Mouse (Mus musculus): ENCODE data around the gene Dhx30. TPM values are rescaled to one million over a fixed set of nuclear protein-coding genes. Genes with fewer than 3 reads are reported as not detected.
"Not testable (repeated sequence)": the region's sequence is repeated elsewhere in the genome, so short reads cannot be mapped to it uniquely, and the experiment has no call there.

Dhx30 gene
- polyA plus RNA-seq, 1 experiment: not detected

- no peak overlapping the region for H3K27ac ChIP-seq (ENCODE audit: insufficient read depth, low read depth, low read length)
- no peaks in the 10 kb centered on the region for H3K4me1 ChIP-seq (ENCODE audit: control insufficient read depth, insufficient read depth, low read length)
- under 1% methylated on average over 37 of the region's 38 CpGs for WGBS
- TF ChIP-seq CTCF (IDR thresholded peaks at IDR 0.05; ENCODE audit: insufficient read depth, low read depth, low read length) (no peak), POLR2A (IDR thresholded peaks at IDR 0.05; ENCODE audit: insufficient read depth, low read depth, low read length) (no peak)
- peak overlapping the region; percentile 97 for H3K4me3 ChIP-seq (ENCODE audit: insufficient read depth, low read depth, low read length)
Measured at GRCm38 (mm10) chr9:110132201-110132605, 14.6 kb upstream of the Dhx30 start.

GRCm38 (mm10) chr9:110131525-110132197 lies 14.0 kb upstream of the Dhx30 start:
- peak; percentile 93 for TF ChIP-seq POLR2A (IDR thresholded peaks at IDR 0.05; ENCODE audit: insufficient read depth, low read depth, low read length)
- TF ChIP-seq CTCF (IDR thresholded peaks at IDR 0.05; ENCODE audit: insufficient read depth, low read depth, low read length): no peak
- under 1% methylated on average over 64 of the region's 64 CpGs for WGBS
- peak overlapping the region; percentile 97 for H3K4me3 ChIP-seq (ENCODE audit: insufficient read depth, low read depth, low read length)
- H3K27ac ChIP-seq (ENCODE audit: insufficient read depth, low read depth, low read length): peak overlapping the region; percentile 68
- H3K4me1 ChIP-seq (ENCODE audit: control insufficient read depth, insufficient read depth, low read length): no peaks in the 10 kb centered on the region

- 27% methylated on average over 10 of the region's 10 CpGs for WGBS
- no peak for TF ChIP-seq CTCF (IDR thresholded peaks at IDR 0.05; ENCODE audit: insufficient read depth, low read depth, low read length)
- no peak for TF ChIP-seq POLR2A (IDR thresholded peaks at IDR 0.05; ENCODE audit: insufficient read depth, low read depth, low read length)
- Histone ChIP-seq H3K4me1 (ENCODE audit: control insufficient read depth, insufficient read depth, low read length) (no peaks in the 10 kb centered on the region), H3K27ac (ENCODE audit: insufficient read depth, low read depth, low read length) (peak overlapping the region; percentile 41; the same call in 1 of the 2 replicates), H3K4me3 (ENCODE audit: insufficient read depth, low read depth, low read length) (peak overlapping the region; percentile 97)
Measured at GRCm38 (mm10) chr9:110130896-110131524, 13.4 kb upstream of the Dhx30 start.

- 39% methylated on average over 2 of the region's 2 CpGs for WGBS
- not testable (repeated sequence) for H3K4me3 ChIP-seq (ENCODE audit: insufficient read depth, low read depth, low read length); H3K27ac ChIP-seq (ENCODE audit: insufficient read depth, low read depth, low read length); H3K4me1 ChIP-seq (ENCODE audit: control insufficient read depth, insufficient read depth, low read length)
Measured at GRCm38 (mm10) chr9:110124008-110124540, 6.4 kb upstream of the Dhx30 start.

GRCm38 (mm10) chr9:110123322-110123721 lies 5.7 kb upstream of the Dhx30 start:
- H3K4me3 ChIP-seq (ENCODE audit: insufficient read depth, low read depth, low read length): no peak overlapping the region
- no peak for TF ChIP-seq CTCF (IDR thresholded peaks at IDR 0.05; ENCODE audit: insufficient read depth, low read depth, low read length)
- TF ChIP-seq POLR2A (IDR thresholded peaks at IDR 0.05; ENCODE audit: insufficient read depth, low read depth, low read length): no peak
- WGBS: 70% methylated on average over 2 of the region's 2 CpGs
- H3K4me1 ChIP-seq (ENCODE audit: control insufficient read depth, insufficient read depth, low read length): no peaks in the 10 kb centered on the region
- H3K27ac ChIP-seq (ENCODE audit: insufficient read depth, low read depth, low read length): no peak overlapping the region

- Histone ChIP-seq H3K4me1 (ENCODE audit: control insufficient read depth, insufficient read depth, low read length) (no peaks in the 10 kb centered on the region), H3K4me3 (ENCODE audit: insufficient read depth, low read depth, low read length) (no peak overlapping the region), H3K27ac (ENCODE audit: insufficient read depth, low read depth, low read length) (no peak overlapping the region)
- WGBS: 71% methylated on average over 4 of the region's 4 CpGs
- TF ChIP-seq POLR2A (IDR thresholded peaks at IDR 0.05; ENCODE audit: insufficient read depth, low read depth, low read length) (no peak), CTCF (IDR thresholded peaks at IDR 0.05; ENCODE audit: insufficient read depth, low read depth, low read length) (no peak)
Measured at GRCm38 (mm10) chr9:110121424-110121823, 3.8 kb upstream of the Dhx30 start.

- no peak for TF ChIP-seq CTCF (IDR thresholded peaks at IDR 0.05; ENCODE audit: insufficient read depth, low read depth, low read length)
- TF ChIP-seq POLR2A (IDR thresholded peaks at IDR 0.05; ENCODE audit: insufficient read depth, low read depth, low read length): no peak
- no peak overlapping the region for H3K27ac ChIP-seq (ENCODE audit: insufficient read depth, low read depth, low read length)
- H3K4me3 ChIP-seq (ENCODE audit: insufficient read depth, low read depth, low read length): no peak overlapping the region
- no peaks in the 10 kb centered on the region for H3K4me1 ChIP-seq (ENCODE audit: control insufficient read depth, insufficient read depth, low read length)
- WGBS: 15% methylated on average over 1 of the region's 1 CpGs
Measured at GRCm38 (mm10) chr9:110118249-110118648, 619 bp upstream of the Dhx30 start.

- TF ChIP-seq POLR2A (IDR thresholded peaks at IDR 0.05; ENCODE audit: insufficient read depth, low read depth, low read length): peak; percentile 84
- TF ChIP-seq CTCF (IDR thresholded peaks at IDR 0.05; ENCODE audit: insufficient read depth, low read depth, low read length): no peak
- WGBS: under 1% methylated on average over 79 of the region's 79 CpGs
- H3K4me3 ChIP-seq (ENCODE audit: insufficient read depth, low read depth, low read length): peak within 1 kb of the TSS; percentile 75
Measured at GRCm38 (mm10) chr9:110116977-110117778, 452 bp downstream of the Dhx30 start, which contains the start of gene Smarcc1. Gene Smarcc1, plus strand, starts transcription at chr9:110117708.

More at GRCm38 (mm10) chr9:110116977-110117778, 452 bp downstream of the Dhx30 start, which contains the start of gene Smarcc1:
- Histone ChIP-seq H3K4me1 (ENCODE audit: control insufficient read depth, insufficient read depth, low read length) (no peaks in the 10 kb centered on the region), H3K27ac (ENCODE audit: insufficient read depth, low read depth, low read length) (peak within 1 kb of the TSS; percentile 50)

All from olfactory bulb, adult 2 months (tissue).